Mouse (Mus musculus) liver, embryonic 16.5 days (tissue): ENCODE measurements at regions not wholly inside any gene's neighbourhood (a gene's known extent, or its start where the extent isn't known, plus 50 kb on each side); places are given as distances from the start of the nearest gene placed in this dataset.

Experiments
- ATAC-seq: fragments of 200-750 bp; cut with Nextera tagmentation; 2 replicates; pipeline ENCODE4 v1.8.0; 2017; ENCODE audit warnings: low read depth, mild to moderate bottlenecking, moderate number of reproducible peaks, moderate library complexity
- H3K27ac ChIP-seq: fragments of 300-500 bp; sonication (generic); 2 replicates; pipeline ENCODE4 v1.5.1; 2014; ENCODE audit warnings: mild to moderate bottlenecking, low read length
- H3K27me3 ChIP-seq: fragments of 300-500 bp; sonication (generic); 2 replicates; pipeline ENCODE4 v1.6.1; 2014; ENCODE audit warnings: low read depth, low read length, mixed read lengths; ENCODE audit not compliant: control insufficient read depth, insufficient read depth
- H3K36me3 ChIP-seq: fragments of 300-500 bp; sonication (generic); 2 replicates; pipeline ENCODE4 v1.6.1; 2014; ENCODE audit warnings: mild to moderate bottlenecking; ENCODE audit not compliant: control insufficient read depth, insufficient read depth
- H3K4me1 ChIP-seq: fragments of 300-500 bp; sonication (generic); 2 replicates; pipeline ENCODE4 v1.6.1; 2014; ENCODE audit warnings: low read depth, low read length, mixed read lengths; ENCODE audit not compliant: control insufficient read depth
- H3K4me2 ChIP-seq: fragments of 300-500 bp; sonication (generic); 2 replicates; pipeline ENCODE4 v1.6.1; 2014; ENCODE audit warnings: low read depth, low read length, mixed read lengths
- H3K4me3 ChIP-seq: fragments of 300-500 bp; sonication (generic); 2 replicates; pipeline ENCODE4 v1.5.1; 2014; ENCODE audit warnings: low read depth, mild to moderate bottlenecking, low read length
- H3K9ac ChIP-seq: fragments of 300-500 bp; sonication (generic); 2 replicates; pipeline ENCODE4 v1.6.1; 2014; ENCODE audit warnings: low read depth, low read length
- H3K9me3 ChIP-seq: fragments of 300-500 bp; sonication (generic); replicated peaks from 2 replicates; pipeline ENCODE4 v1.6.1; 2016; ENCODE audit warnings: low read length; ENCODE audit not compliant: control insufficient read depth
- WGBS: fragments of 180-500 bp; shearing (Covaris S2); extraction: QIAGEN DNeasy Blood & Tissue Kit; methylation state at CpG from one replicate; pipeline ENCODE4 v1.1.7; 2014; ENCODE audit not compliant: insufficient replicate concordance; 5-methylcytosine and 5-hydroxymethylcytosine counted together

DNA sequence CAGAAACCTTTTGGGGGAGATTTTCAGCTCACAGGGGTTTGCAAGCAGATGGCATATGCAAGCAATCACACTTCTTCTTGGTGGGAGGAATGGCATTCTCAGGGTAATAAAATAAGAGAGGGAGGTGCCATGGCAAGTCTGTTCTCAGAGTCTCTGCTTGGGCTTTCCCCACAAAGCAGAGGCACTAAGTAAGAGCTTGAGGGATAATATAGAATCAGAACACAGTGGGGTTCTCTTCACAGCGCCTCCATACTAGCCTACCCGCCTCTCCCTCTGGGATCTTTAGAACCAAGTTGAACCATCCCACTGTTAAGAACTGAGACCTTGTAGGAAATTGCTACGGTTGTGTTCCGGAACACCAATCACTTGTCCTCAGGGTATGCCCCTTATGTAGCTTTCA lies 387.8 kb downstream of the Prkd1 start:
- no peaks in the 10 kb centered on the region for H3K27me3 ChIP-seq
- H3K36me3 ChIP-seq: no peaks in the 10 kb centered on the region
- H3K9ac ChIP-seq: no peak overlapping the region
- WGBS: 60% methylated on average over 4 of the region's 4 CpGs
- no peak for ATAC-seq
- H3K4me3 ChIP-seq: no peak overlapping the region
- H3K4me2 ChIP-seq: no peak overlapping the region
- H3K4me1 ChIP-seq: no peaks in the 10 kb centered on the region
- no peak overlapping the region for H3K27ac ChIP-seq
- H3K9me3 ChIP-seq: no peaks in the 10 kb centered on the region

DNA sequence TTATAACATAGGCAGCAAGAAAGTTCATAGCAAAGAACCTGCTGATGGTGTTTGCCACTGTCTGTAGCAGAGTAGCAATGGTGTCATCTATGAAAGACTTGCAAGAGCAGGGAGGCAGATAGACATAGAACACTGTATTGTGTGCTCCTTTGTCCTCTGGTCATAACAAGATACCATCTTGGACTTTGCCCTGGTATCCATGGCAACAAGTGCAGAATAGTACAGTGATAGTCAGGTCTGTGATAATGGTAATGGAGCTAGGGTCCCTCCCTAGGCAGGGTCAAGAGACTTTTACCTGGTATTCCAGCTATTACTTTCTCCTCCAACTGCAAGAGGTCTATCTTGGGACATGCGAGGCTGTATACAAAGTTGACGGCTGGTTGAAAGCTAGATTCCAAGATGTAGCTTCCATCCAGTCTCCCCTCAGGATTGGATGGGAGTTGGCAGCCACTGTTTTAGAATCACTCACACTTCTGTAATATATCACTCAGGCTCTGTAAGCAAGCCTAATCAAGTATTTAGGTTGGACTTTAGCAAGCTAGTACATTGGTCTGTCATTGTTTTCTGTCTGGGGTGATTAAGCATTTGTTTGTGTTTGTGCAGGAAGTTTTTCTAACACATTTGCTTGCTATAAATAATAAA lies 375.5 kb downstream of the Prkd1 start:
- 76% methylated on average over 2 of the region's 2 CpGs for WGBS
- no peak for ATAC-seq
- no peak overlapping the region for H3K9ac ChIP-seq
- no peaks in the 10 kb centered on the region for H3K4me1 ChIP-seq
- no peaks in the 10 kb centered on the region for H3K9me3 ChIP-seq
- no peaks in the 10 kb centered on the region for H3K27me3 ChIP-seq
- no peaks in the 10 kb centered on the region for H3K36me3 ChIP-seq
- no peak overlapping the region for H3K27ac ChIP-seq
- H3K4me3 ChIP-seq: no peak overlapping the region
- H3K4me2 ChIP-seq: no peak overlapping the region

DNA sequence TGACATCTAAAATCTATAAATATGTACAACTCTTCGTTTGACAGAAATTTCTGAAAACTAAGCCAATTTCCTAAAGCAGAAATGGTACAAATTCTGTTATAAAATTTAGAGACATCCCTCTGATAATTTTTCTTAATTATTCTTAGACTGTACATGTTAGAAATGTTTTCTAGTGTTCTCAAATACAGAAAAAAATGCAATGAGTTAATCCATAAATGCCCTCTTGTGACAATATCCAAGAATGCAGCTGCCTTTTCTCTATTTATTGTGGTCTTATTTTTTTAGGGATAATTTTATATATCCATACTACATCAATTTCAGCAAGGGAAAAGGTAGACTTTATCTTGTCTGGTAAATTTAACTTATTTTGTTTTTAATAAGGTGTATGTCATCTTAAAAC lies 367.3 kb downstream of the Prkd1 start:
- H3K9ac ChIP-seq: no peak overlapping the region
- no peaks in the 10 kb centered on the region for H3K36me3 ChIP-seq
- H3K27me3 ChIP-seq: no peaks in the 10 kb centered on the region
- H3K9me3 ChIP-seq: no peaks in the 10 kb centered on the region
- H3K4me1 ChIP-seq: no peaks in the 10 kb centered on the region
- H3K4me2 ChIP-seq: no peak overlapping the region
- 34% methylated on average over 1 of the region's 1 CpGs for WGBS
- ATAC-seq: no peak
- no peak overlapping the region for H3K27ac ChIP-seq
- H3K4me3 ChIP-seq: no peak overlapping the region
